Comparison of ENCODE assay signal across 29 mouse cellular contexts in the genomic region with DNA sequence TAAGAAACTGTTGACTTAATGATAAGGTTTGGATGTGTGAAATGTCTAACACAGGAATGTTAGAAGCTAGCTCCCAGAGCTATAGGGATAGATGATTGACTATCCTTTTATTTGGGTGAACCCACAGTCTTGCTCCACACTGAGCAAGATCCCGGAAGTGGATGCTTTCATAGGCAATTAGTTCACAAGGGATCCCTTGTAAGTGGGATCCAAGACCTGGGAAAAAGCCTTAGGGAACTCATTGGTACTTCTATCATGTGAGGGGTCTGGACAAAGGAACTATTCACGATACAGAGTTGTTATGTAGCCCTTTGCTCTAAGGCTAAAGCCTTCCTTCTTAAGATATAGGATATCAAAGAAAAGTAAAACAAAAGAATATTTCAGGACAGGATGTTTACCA.
DNase-seq lines count a peak whose midpoint lies in the region; ATAC-seq and TF ChIP-seq lines count a peak whose summit lies in the region.
"Had no signal": no experiment of that assay in that cellular context is flagged by ENCODE, and none has a peak within 500 bp of the region (broad histone marks: within the 10 kb centered on the region; RNA-seq: fewer than 3 reads in every experiment).

No protein-coding gene starts in this region.

- no peak for TF ChIP-seq CTCF in forebrain, postnatal 0 days (IDR thresholded peaks at IDR 0.05; ENCODE audit: low read depth)
- TF ChIP-seq CTCF in gastrocnemius, adult 2 months (IDR thresholded peaks at IDR 0.05), result no peak

- WGBS in forebrain, embryonic 11.5 days, result 30% methylated on average over 2 of the region's 2 CpGs
- WGBS in forebrain, postnatal 0 days, result 25% methylated on average over 2 of the region's 2 CpGs
- WGBS in embryonic facial prominence, embryonic 14.5 days, result 18% methylated on average over 2 of the region's 2 CpGs
- 43% methylated on average over 2 of the region's 2 CpGs for WGBS in liver, embryonic 12.5 days (ENCODE audit: insufficient replicate concordance)

- H3K36me3 ChIP-seq in forebrain, embryonic 11.5 days (ENCODE audit: control insufficient read depth, insufficient read depth, low read length), result no peaks in the 10 kb centered on the region
- H3K36me3 ChIP-seq in forebrain, postnatal 0 days (ENCODE audit: insufficient read depth), result no peaks in the 10 kb centered on the region
- no peaks in the 10 kb centered on the region for H3K36me3 ChIP-seq in embryonic facial prominence, embryonic 14.5 days (ENCODE audit: control insufficient read depth, insufficient read depth, low read length)
- no peaks in the 10 kb centered on the region for H3K36me3 ChIP-seq in liver, embryonic 12.5 days
- H3K36me3 ChIP-seq: limb, embryonic 10.5 days; limb, embryonic 15.5 days; lung, embryonic 15.5 days; midbrain, embryonic 12.5 days; neural tube, embryonic 12.5 days had no signal

- no peak overlapping the region for H3K9ac ChIP-seq in forebrain, embryonic 11.5 days (ENCODE audit: low read length)
- no peak overlapping the region for H3K9ac ChIP-seq in forebrain, postnatal 0 days
- H3K9ac ChIP-seq in embryonic facial prominence, embryonic 14.5 days (ENCODE audit: low read depth, low read length), result no peak overlapping the region
- H3K9ac ChIP-seq in liver, embryonic 12.5 days, result no peak overlapping the region
- H3K9ac ChIP-seq: hindbrain, embryonic 14.5 days; limb, embryonic 15.5 days; liver, embryonic 14.5 days; lung, embryonic 15.5 days; midbrain, embryonic 12.5 days; neural tube, embryonic 12.5 days had no signal

- no peak for DNase-seq in forebrain, embryonic 11.5 days (ENCODE audit: low spot score)
- DNase-seq in forebrain, postnatal 0 days, result no peak
- DNase-seq in embryo, embryonic 10.5 days (ENCODE audit: low spot score), result peak; percentile 18
- peak; percentile 40 for DNase-seq in embryonic facial prominence, embryonic 14.5 days (ENCODE audit: low spot score)
- DNase-seq in mesoderm, embryonic 11.5 days (ENCODE audit: low read depth, low spot score), result peak; percentile 34
- DNase-seq in gastrocnemius, adult 2 months, result no peak
- DNase-seq: adrenal gland, postnatal 14 days; cerebellum, adult 11-12 months; cerebellum, adult 9-11 months; gastrocnemius, postnatal 36 days; heart, adult 18-20 months; kidney, adult 8-10 months; kidney, postnatal 10 days; layer of hippocampus, postnatal 36 days; right cerebral cortex, adult 18-20 months; right cerebral cortex, postnatal 4 days; thymus, adult 2 months; thymus, postnatal 36 days had no signal

- no peak overlapping the region for H3K4me2 ChIP-seq in forebrain, embryonic 11.5 days (ENCODE audit: low read depth, low read length, severe bottlenecking)
- no peak overlapping the region for H3K4me2 ChIP-seq in forebrain, postnatal 0 days (ENCODE audit: low read depth)
- H3K4me2 ChIP-seq in embryonic facial prominence, embryonic 14.5 days (ENCODE audit: low read depth, low read length), result no peak overlapping the region
- no peak overlapping the region for H3K4me2 ChIP-seq in liver, embryonic 12.5 days
- H3K4me2 ChIP-seq: heart, embryonic 11.5 days; hindbrain, embryonic 14.5 days; limb, embryonic 15.5 days; lung, embryonic 15.5 days; midbrain, embryonic 12.5 days; neural tube, embryonic 12.5 days had no signal

- intact Hi-C loops in gastrocnemius, adult 2 months (cut with DNase I), result no loop called here

- H3K4me3 ChIP-seq in forebrain, embryonic 11.5 days (ENCODE audit: low read depth, low read length), result no peak overlapping the region
- no peak overlapping the region for H3K4me3 ChIP-seq in forebrain, postnatal 0 days (ENCODE audit: low read depth, low read length)
- no peak overlapping the region for H3K4me3 ChIP-seq in embryonic facial prominence, embryonic 14.5 days (ENCODE audit: low read depth, low read length)
- no peak overlapping the region for H3K4me3 ChIP-seq in liver, embryonic 12.5 days
- no peak overlapping the region for H3K4me3 ChIP-seq in gastrocnemius, adult 2 months
- H3K4me3 ChIP-seq: limb, embryonic 10.5 days; limb, embryonic 15.5 days; lung, embryonic 15.5 days; midbrain, embryonic 12.5 days; myocyte; neural tube, embryonic 12.5 days had no signal

- H3K9me3 ChIP-seq in forebrain, embryonic 11.5 days (ENCODE audit: control insufficient read depth, low read length), result no peaks in the 10 kb centered on the region
- H3K9me3 ChIP-seq in forebrain, postnatal 0 days (ENCODE audit: low read length), result no peaks in the 10 kb centered on the region
- no peaks in the 10 kb centered on the region for H3K9me3 ChIP-seq in embryonic facial prominence, embryonic 14.5 days (ENCODE audit: control insufficient read depth, low read length)
- H3K9me3 ChIP-seq in liver, embryonic 12.5 days (replicated peaks), result 0 out of 2 replicates have a peak, but pooled peaks cover 5% of the 10 kb centered on the region
- H3K9me3 ChIP-seq: limb, embryonic 10.5 days; limb, embryonic 15.5 days; lung, embryonic 15.5 days; midbrain, embryonic 12.5 days; neural tube, embryonic 12.5 days had no signal

- H3K4me1 ChIP-seq in forebrain, embryonic 11.5 days (replicated peaks; ENCODE audit: control insufficient read depth, insufficient read depth, low read length), result no peaks in the 10 kb centered on the region
- no peaks in the 10 kb centered on the region for H3K4me1 ChIP-seq in forebrain, postnatal 0 days (ENCODE audit: insufficient read depth)
- 0 out of 2 replicates have a peak, but pooled peaks cover 5% of the 10 kb centered on the region for H3K4me1 ChIP-seq in embryonic facial prominence, embryonic 14.5 days (ENCODE audit: control insufficient read depth, insufficient read depth, low read length)
- H3K4me1 ChIP-seq in liver, embryonic 12.5 days, result no peaks in the 10 kb centered on the region
- H3K4me1 ChIP-seq: limb, embryonic 10.5 days; limb, embryonic 15.5 days; lung, embryonic 15.5 days; midbrain, embryonic 12.5 days; neural tube, embryonic 12.5 days had no signal

- ATAC-seq in forebrain, embryonic 11.5 days (replicated peaks; ENCODE audit: low FRiP score), result peak; percentile 27; the same call in 1 of the 2 replicates
- ATAC-seq in forebrain, postnatal 0 days, result no peak
- ATAC-seq in embryonic facial prominence, embryonic 14.5 days (ENCODE audit: low read depth), result no peak
- ATAC-seq in liver, embryonic 12.5 days, result no peak
- ATAC-seq: CD4-positive, CD25-positive, alpha-beta regulatory T cell, adult 4 months had no signal

- no peaks in the 10 kb centered on the region for H3K27me3 ChIP-seq in forebrain, embryonic 11.5 days (ENCODE audit: control insufficient read depth, insufficient read depth, low read length)
- H3K27me3 ChIP-seq in forebrain, postnatal 0 days (ENCODE audit: insufficient read depth, low read length), result no peaks in the 10 kb centered on the region
- no peaks in the 10 kb centered on the region for H3K27me3 ChIP-seq in embryonic facial prominence, embryonic 14.5 days (replicated peaks; ENCODE audit: control insufficient read depth, insufficient read depth, low read length)
- H3K27me3 ChIP-seq in liver, embryonic 12.5 days (replicated peaks), result no peaks in the 10 kb centered on the region
- H3K27me3 ChIP-seq: limb, embryonic 15.5 days; lung, embryonic 15.5 days; midbrain, embryonic 12.5 days; neural tube, embryonic 12.5 days had no signal

- no peak overlapping the region for H3K27ac ChIP-seq in forebrain, embryonic 11.5 days (ENCODE audit: low read depth, low read length)
- H3K27ac ChIP-seq in forebrain, postnatal 0 days (ENCODE audit: low read depth, low read length), result no peak overlapping the region
- H3K27ac ChIP-seq in embryonic facial prominence, embryonic 14.5 days (replicated peaks; ENCODE audit: low read depth, low read length), result no peak overlapping the region
- H3K27ac ChIP-seq in liver, embryonic 12.5 days, result no peak overlapping the region
- no peak overlapping the region for H3K27ac ChIP-seq in gastrocnemius, adult 2 months
- H3K27ac ChIP-seq: hindbrain, embryonic 14.5 days; limb, embryonic 10.5 days; limb, embryonic 15.5 days; liver, embryonic 14.5 days; lung, embryonic 15.5 days; midbrain, embryonic 12.5 days; neural tube, embryonic 12.5 days had no signal

Comparison
In these comparisons a context has a peak if more than half of its experiments do, and no peak if none do; other contexts are left out.
1. DNase-seq: peak in embryo, embryonic 10.5 days (single experiment), embryonic facial prominence, embryonic 14.5 days (single experiment) and mesoderm, embryonic 11.5 days (single experiment); none in forebrain, embryonic 11.5 days (single experiment), forebrain, postnatal 0 days (single experiment) and gastrocnemius, adult 2 months (single experiment).